Mouse (Mus musculus) kidney, embryonic 16.5 days (tissue): ENCODE data around the gene Mark3. TPM values are rescaled to one million over a fixed set of nuclear protein-coding genes. Genes with fewer than 3 reads are reported as not detected.
A peak's percentile ranks its signal among the peaks of the same experiment; 100 is the strongest.

Source experiments
- ATAC-seq: fragments of 200-750 bp; cut with Nextera tagmentation; 2 replicates; pipeline ENCODE4 v1.8.0; 2017; ENCODE audit warnings: moderate TSS enrichment; ENCODE audit not compliant: low FRiP score, low TSS enrichment
- H3K27ac ChIP-seq: fragments of 300-500 bp; sonication (generic); 2 replicates; pipeline ENCODE4 v1.5.1; 2014; ENCODE audit warnings: low read length
- H3K27me3 ChIP-seq: fragments of 300-500 bp; sonication (generic); 2 replicates; pipeline ENCODE4 v1.6.1; 2014; ENCODE audit warnings: low read length, control low read depth, mixed read lengths; ENCODE audit not compliant: insufficient read depth
- H3K36me3 ChIP-seq: fragments of 300-500 bp; sonication (generic); 2 replicates; pipeline ENCODE4 v1.6.1; 2014; ENCODE audit warnings: low read length, control low read depth, mixed read lengths; ENCODE audit not compliant: insufficient read depth
- H3K4me1 ChIP-seq: fragments of 300-500 bp; sonication (generic); 2 replicates; pipeline ENCODE4 v1.6.1; 2014; ENCODE audit warnings: low read length, control low read depth, mixed read lengths; ENCODE audit not compliant: insufficient read depth
- H3K4me2 ChIP-seq: fragments of 300-500 bp; sonication (generic); replicated peaks from 2 replicates; pipeline ENCODE4 v1.6.1; 2014; ENCODE audit warnings: low read depth, low read length
- H3K4me3 ChIP-seq: fragments of 300-500 bp; sonication (generic); 2 replicates; pipeline ENCODE4 v1.5.1; 2014; ENCODE audit warnings: mild to moderate bottlenecking, low read length
- H3K9ac ChIP-seq: fragments of 300-500 bp; sonication (generic); replicated peaks from 2 replicates; pipeline ENCODE4 v1.6.1; 2014; ENCODE audit warnings: low read length
- H3K9me3 ChIP-seq: fragments of 300-500 bp; sonication (generic); 2 replicates; pipeline ENCODE4 v1.6.1; 2016; ENCODE audit warnings: low read length, control low read depth
- WGBS: fragments of 180-500 bp; shearing (Covaris S2); extraction: QIAGEN DNeasy Blood & Tissue Kit; methylation state at CpG from one replicate; pipeline ENCODE4 v1.1.7; 2014; 5-methylcytosine and 5-hydroxymethylcytosine counted together
- polyA plus RNA-seq: library from polyadenylated mRNA; unstranded; fragments of >200 nt; fragmentation: Nextera tagmentation; extraction: Ambion mirVana; gene quantifications from 2 replicates; pipeline ENCODE4 v1.2.1, GENCODE M21; 2015

Mark3 gene
- 31.5 and 32.2 TPM in 2 replicates for polyA plus RNA-seq

DNA sequence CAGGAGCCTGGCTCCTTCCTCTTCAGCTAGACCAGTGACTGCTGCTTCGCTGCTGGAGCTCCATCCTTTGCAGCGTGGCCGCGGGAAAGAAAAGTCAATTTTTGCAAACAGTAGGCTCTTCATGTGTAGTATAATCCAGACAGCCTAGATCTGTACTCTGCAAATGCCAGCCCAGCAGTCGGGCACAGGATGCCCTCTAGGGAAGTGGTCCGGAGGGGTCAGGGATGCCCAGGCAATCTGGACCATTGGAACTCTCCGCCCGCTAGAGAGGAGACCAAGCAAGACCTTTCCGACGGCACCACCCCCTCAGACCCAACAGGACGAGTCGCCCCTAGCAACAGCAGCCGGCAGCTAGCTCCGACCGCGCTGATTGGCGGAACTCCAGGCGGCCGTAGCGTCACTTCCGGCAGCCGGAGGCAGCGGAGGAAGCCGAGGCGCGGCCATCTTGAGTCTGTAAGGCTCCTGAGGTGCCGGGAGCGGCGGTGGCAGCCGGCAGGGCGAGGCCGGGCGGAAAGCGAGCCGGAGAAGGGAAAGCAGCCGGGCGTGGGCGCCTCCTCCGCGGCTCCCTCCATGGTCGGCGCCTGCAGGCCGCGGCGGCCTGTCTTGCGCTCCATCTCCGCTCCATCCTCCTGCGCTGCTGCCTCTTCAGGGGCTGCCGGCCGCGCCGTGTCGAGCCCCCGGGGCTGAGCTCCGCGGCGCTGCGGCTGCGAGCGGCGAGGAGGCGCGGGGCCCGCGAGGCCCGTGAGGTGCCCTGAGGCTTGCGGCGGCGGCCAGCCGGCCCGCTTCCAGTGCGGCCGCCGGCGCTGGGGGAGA is at the start of gene Mark3:
TSS of gene Mark3 (plus strand) at position 450 of the 813 bp plus-strand sequence.
- H3K36me3 ChIP-seq = no peaks in the 10 kb centered on the region
- peak; percentile 97 for ATAC-seq
- H3K4me3 ChIP-seq = peak within 1 kb of the TSS; percentile 98
- peak within 1 kb of the TSS; percentile 93 for H3K4me2 ChIP-seq
- H3K27me3 ChIP-seq = no peaks in the 10 kb centered on the region
- H3K4me1 ChIP-seq = peaks cover 27% of the 10 kb centered on the region
- peak within 1 kb of the TSS; percentile 100 for H3K9ac ChIP-seq
- WGBS = under 1% methylated on average over 58 of the region's 75 CpGs
- peak within 1 kb of the TSS; percentile 96 for H3K27ac ChIP-seq
- H3K9me3 ChIP-seq = no peaks in the 10 kb centered on the region; the same call in 1 of the 2 replicates

DNA sequence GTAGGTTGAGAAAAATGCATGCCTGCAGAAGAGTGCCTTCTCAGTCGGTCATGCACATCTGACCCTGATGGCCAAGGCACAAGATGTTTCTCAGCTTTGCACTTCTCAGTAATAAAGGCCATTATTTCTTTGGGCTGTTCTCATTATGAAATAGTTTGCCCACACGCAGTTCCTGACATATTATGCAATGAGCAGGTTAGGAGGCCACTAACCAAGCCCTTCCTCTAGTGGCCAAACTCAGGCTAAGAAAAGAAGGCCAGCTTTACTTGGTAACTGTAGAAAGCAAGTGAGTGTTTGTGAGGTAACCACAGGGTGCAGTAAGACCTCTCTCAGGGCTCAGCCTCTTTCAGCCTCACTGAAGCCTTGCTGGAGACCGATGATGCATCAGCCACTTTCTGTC is 49.4 kb upstream of the Mark3 start:
- Histone ChIP-seq H3K9me3 (peaks cover 7% of the 10 kb centered on the region; the same call in 1 of the 2 replicates), H3K4me3 (no peak overlapping the region), H3K9ac (no peak overlapping the region), H3K27me3 (no peaks in the 10 kb centered on the region), H3K36me3 (no peaks in the 10 kb centered on the region), H3K4me1 (no peaks in the 10 kb centered on the region), H3K4me2 (no peak overlapping the region), H3K27ac (no peak overlapping the region)
- no peak for ATAC-seq
- 84% methylated on average over 3 of the region's 3 CpGs for WGBS

DNA sequence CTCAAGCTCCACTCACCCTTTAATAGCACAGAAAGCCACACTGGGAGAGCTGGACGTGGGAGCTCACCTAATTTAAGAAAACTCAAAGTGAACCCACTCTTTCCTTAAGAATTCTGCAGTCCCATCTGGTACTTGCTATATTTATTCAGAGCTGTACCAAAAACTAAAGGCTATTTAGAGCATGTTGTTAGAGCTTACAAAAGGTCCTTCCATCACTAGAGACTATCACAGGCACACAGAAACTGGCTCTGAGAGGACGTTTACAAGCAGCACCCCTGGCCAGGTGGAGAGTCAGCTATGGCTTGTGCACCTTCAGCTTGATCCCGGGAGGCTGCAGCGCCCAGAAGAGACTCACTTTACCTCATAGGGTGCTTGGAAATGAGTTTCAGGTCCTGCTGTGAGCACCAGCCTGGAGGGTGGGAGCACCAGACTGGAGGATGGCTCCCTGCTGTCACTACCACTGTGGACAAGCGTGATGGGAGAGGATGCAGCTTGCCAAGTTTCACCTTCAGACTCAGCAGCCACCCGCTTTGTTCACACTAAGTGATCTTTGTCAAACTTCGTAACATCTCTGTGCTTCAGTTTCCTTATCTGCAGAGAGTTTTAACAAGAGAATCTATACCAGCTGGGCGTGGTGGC is 46.6 kb upstream of the Mark3 start:
- H3K9ac ChIP-seq = no peak overlapping the region
- no peaks in the 10 kb centered on the region for H3K9me3 ChIP-seq
- H3K27me3 ChIP-seq = no peaks in the 10 kb centered on the region
- H3K4me3 ChIP-seq = no peak overlapping the region
- H3K4me1 ChIP-seq = no peaks in the 10 kb centered on the region
- ATAC-seq = no peak
- H3K4me2 ChIP-seq = no peak overlapping the region
- no peaks in the 10 kb centered on the region for H3K36me3 ChIP-seq
- 71% methylated on average over 8 of the region's 8 CpGs for WGBS
- H3K27ac ChIP-seq = no peak overlapping the region

DNA sequence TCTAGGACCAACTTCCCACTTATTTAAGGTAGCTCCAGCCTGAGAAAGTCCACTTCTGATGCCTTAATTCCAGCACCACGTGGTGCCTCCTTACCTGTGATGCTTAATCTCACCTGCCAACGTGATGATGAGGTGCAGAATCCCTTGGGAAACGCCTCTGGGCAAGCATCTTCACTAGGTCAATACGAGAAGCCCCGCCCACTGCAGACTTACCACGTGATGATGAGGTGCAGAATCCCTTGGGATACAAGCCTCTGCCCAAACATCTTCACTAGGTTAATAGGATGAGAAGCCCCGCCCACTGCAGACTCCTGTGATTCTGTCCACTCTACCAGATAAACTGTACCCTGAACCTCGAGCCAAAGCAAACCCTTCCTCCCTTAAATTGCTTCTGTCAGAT is 45.1 kb upstream of the Mark3 start:
- H3K36me3 ChIP-seq = no peaks in the 10 kb centered on the region
- H3K4me3 ChIP-seq = no peak overlapping the region
- no peaks in the 10 kb centered on the region for H3K9me3 ChIP-seq
- peaks cover 4% of the 10 kb centered on the region; the same call in 1 of the 2 replicates for H3K4me1 ChIP-seq
- H3K4me2 ChIP-seq = no peak overlapping the region
- 24% methylated on average over 8 of the region's 8 CpGs for WGBS
- no peak for ATAC-seq
- H3K27ac ChIP-seq = no peak overlapping the region
- no peaks in the 10 kb centered on the region for H3K27me3 ChIP-seq
- H3K9ac ChIP-seq = no peak overlapping the region

DNA sequence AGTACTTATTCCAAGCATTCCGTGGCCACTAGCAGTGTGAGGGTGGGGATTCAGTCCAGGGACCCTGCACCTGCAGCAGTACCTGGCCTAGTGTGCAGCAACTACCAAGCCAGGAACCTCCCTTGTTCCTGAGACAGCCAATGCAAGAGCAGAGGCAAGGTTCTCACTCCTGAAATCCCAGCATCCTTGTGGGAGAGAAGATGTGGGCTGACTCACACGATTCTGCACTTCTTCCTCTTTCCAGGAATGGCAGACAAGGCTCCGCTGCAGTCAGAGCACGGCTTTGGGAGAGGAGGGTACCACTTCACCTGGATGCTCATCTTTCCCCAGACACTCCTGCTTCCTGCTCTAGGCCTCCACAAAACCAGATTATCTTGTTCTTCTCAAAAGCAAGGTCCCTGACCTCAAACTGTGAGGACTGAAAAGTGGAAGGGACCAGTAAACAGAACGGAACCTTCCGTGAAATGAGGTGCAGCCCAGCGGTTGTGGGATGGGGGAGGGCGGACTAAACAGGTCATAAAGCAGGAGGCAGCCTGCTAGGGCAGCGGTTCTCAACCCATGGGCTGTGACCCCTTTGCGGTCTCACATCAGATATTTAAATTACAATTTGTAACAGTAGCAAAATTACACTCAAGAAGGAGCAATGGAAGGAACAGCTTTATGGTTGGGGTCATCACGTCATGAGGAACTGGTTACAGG is 41.1 kb upstream of the Mark3 start:
- H3K4me2 ChIP-seq = no peak overlapping the region
- H3K4me1 ChIP-seq = peaks cover 17% of the 10 kb centered on the region
- 35% methylated on average over 11 of the region's 11 CpGs for WGBS
- H3K36me3 ChIP-seq = no peaks in the 10 kb centered on the region
- ATAC-seq = no peak
- 0 out of 2 replicates have a peak overlapping the region, but pooled peaks have one; percentile 39 for H3K9ac ChIP-seq
- no peaks in the 10 kb centered on the region for H3K9me3 ChIP-seq
- no peak overlapping the region for H3K27ac ChIP-seq
- H3K27me3 ChIP-seq = no peaks in the 10 kb centered on the region
- H3K4me3 ChIP-seq = no peak overlapping the region

DNA sequence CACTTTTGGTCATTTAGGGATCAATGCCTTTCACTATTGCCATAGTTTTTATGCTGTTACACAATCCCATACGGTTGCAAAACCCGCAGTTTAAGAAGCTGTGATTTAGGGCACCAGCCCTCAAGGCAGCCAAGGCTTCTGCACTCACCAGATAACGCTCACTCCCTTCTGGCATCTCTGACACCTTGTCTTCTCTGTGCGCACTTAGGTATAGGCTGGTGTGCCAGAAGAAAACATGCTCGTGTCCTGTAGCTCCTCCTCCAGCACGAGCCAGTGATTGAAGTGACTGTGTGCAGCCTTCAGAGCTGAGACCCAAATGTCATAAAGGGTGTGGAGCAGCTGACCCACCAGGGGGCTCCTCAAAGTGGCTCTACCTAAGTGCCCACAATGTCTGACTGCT is 39.0 kb upstream of the Mark3 start:
- Histone ChIP-seq H3K4me2 (no peak overlapping the region), H3K9me3 (no peaks in the 10 kb centered on the region), H3K4me3 (no peak overlapping the region), H3K4me1 (peaks cover 28% of the 10 kb centered on the region), H3K9ac (no peak overlapping the region), H3K36me3 (peaks cover 7% of the 10 kb centered on the region), H3K27me3 (no peaks in the 10 kb centered on the region), H3K27ac (no peak overlapping the region)
- WGBS = 38% methylated on average over 6 of the region's 6 CpGs
- ATAC-seq = no peak

DNA sequence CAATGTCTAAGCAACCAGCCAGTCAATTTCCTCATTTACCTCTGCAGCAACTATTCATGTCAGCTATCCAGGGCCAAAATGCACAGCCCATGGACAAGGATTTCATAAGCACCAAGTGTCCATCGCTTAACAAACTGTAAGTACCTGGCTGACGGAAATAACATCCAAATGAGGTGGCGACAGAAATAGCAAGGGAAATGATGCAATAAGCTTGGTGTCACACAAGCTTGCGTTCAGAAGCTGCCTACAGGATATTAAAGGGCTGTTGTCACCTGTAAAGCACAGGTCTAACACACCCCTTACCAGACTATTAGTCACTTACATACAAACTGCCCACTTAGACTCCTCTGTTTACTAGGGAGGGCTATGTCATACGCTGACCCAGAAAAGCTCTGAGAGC is 38.6 kb upstream of the Mark3 start:
- Histone ChIP-seq H3K36me3 (peaks cover 11% of the 10 kb centered on the region), H3K9ac (no peak overlapping the region), H3K9me3 (no peaks in the 10 kb centered on the region), H3K27ac (no peak overlapping the region), H3K4me2 (no peak overlapping the region), H3K4me3 (no peak overlapping the region), H3K4me1 (peaks cover 33% of the 10 kb centered on the region), H3K27me3 (no peaks in the 10 kb centered on the region)
- WGBS = 72% methylated on average over 5 of the region's 5 CpGs
- ATAC-seq = no peak

DNA sequence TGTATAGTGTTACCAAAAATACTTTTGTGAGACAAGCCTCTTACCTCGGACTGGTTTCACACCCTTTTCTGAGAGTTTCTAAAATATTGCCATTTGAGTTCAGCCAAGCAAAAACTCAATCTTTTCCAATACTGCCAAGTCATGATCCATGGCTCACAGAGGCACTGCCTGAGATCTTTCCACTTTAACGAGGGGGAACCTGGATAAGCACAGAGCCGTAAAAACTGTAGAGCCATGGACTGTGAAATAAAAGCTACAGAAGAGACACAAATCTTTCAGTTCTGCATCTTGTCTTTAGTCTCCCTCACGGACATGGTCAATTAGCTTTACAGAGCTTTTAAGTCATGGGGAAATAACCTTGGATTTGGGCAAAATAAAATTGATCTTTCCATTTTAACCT is 37.6 kb upstream of the Mark3 start:
- Histone ChIP-seq H3K36me3 (peaks cover 16% of the 10 kb centered on the region), H3K4me3 (peak overlapping the region; percentile 99), H3K27me3 (no peaks in the 10 kb centered on the region), H3K9ac (peak overlapping the region; percentile 98), H3K4me1 (peaks cover 35% of the 10 kb centered on the region), H3K27ac (peak overlapping the region; percentile 90), H3K9me3 (no peaks in the 10 kb centered on the region), H3K4me2 (peak overlapping the region; percentile 72)
- WGBS = 15% methylated on average over 4 of the region's 4 CpGs
- ATAC-seq = no peak

DNA sequence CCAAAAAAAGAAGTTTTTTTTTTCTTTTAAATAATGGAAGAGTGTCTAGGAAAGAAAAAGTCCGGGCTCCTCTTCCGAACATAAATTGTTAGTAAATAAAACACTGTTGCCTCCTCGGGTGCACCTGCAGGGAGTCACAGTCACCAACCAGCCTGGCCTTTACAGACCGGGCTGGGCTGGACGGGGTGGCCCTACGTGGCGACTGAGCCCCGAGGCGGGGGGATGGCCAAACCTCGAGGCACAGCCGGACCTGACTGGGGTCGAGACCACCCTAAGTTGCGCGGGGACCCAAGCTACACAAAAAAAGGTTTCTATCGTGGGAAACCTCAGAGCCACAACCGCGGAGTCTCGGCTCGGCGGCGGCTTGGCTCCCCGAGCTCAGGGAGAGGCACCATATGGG is 37.0 kb upstream of the Mark3 start:
- under 1% methylated on average over 22 of the region's 22 CpGs for WGBS

More for the DNA sequence above, 37.0 kb upstream of the Mark3 start:
- Histone ChIP-seq H3K4me1 (peaks cover 35% of the 10 kb centered on the region), H3K9me3 (no peaks in the 10 kb centered on the region), H3K27me3 (no peaks in the 10 kb centered on the region), H3K4me3 (peak overlapping the region; percentile 99), H3K4me2 (peak overlapping the region; percentile 72), H3K9ac (peak overlapping the region; percentile 98), H3K27ac (peak overlapping the region; percentile 90), H3K36me3 (peaks cover 21% of the 10 kb centered on the region)
- peak; percentile 47 for ATAC-seq
